In genomic region chr1:72869681-72870614, GRCm38 (mm10) we compare ENCODE assay signal across 8 mouse cellular contexts. TPM values are rescaled to one million over a fixed set of nuclear protein-coding genes. Genes with fewer than 3 reads are reported as not detected.
A peak's percentile ranks its signal among the peaks of the same experiment; 100 is the strongest.
DNase-seq lines count a peak whose midpoint lies in the region; ATAC-seq and TF ChIP-seq lines count a peak whose summit lies in the region.

No protein-coding gene starts in this region.

- no peak for TF ChIP-seq CTCF in E14TG2a.4 (conservative IDR thresholded peaks at IDR 0.05; ENCODE audit: low read length)
- no peak for TF ChIP-seq CTCF in brain, embryonic 14.5 days (IDR thresholded peaks at IDR 0.05; ENCODE audit: borderline replicate concordance, extremely low read depth, insufficient read depth, insufficient read length)
- TF ChIP-seq CTCF in lung, embryonic 14.5 days (IDR thresholded peaks at IDR 0.05; ENCODE audit: low read depth): 0 out of 2 replicates have a peak, but pooled peaks have one; percentile 3
- no peak for TF ChIP-seq CTCF in olfactory bulb, adult 2 months (IDR thresholded peaks at IDR 0.05; ENCODE audit: insufficient read depth, low read depth, low read length)

- peak overlapping the region; percentile 91 for H3K4me2 ChIP-seq in forebrain, embryonic 14.5 days (ENCODE audit: low read length)
- peak overlapping the region; percentile 87 for H3K4me2 ChIP-seq in lung, embryonic 14.5 days

- peaks cover 55% of the 10 kb centered on the region for H3K27me3 ChIP-seq in E14TG2a.4 (ENCODE audit: insufficient read depth, low read length)
- no peaks in the 10 kb centered on the region for H3K27me3 ChIP-seq in forebrain, embryonic 14.5 days (replicated peaks; ENCODE audit: control insufficient read depth, insufficient read depth, low read length)
- H3K27me3 ChIP-seq in lung, embryonic 14.5 days (ENCODE audit: insufficient read depth, low read length): peaks cover 14% of the 10 kb centered on the region

- TF ChIP-seq POLR2A in brain, embryonic 14.5 days (IDR thresholded peaks at IDR 0.05; ENCODE audit: borderline replicate concordance, extremely low read depth, insufficient read depth, insufficient read length, poor library complexity, severe bottlenecking): no peak
- TF ChIP-seq POLR2A in olfactory bulb, adult 2 months (IDR thresholded peaks at IDR 0.05; ENCODE audit: insufficient read depth, low read depth, low read length): no peak

- peak; percentile 6; the same call in 1 of the 2 replicates for ATAC-seq in forebrain, embryonic 14.5 days
- ATAC-seq in lung, embryonic 14.5 days (ENCODE audit: insufficient read depth): peak; percentile 18

- peaks cover 65% of the 10 kb centered on the region for H3K4me1 ChIP-seq in E14TG2a.4 (replicated peaks; ENCODE audit: low read depth, low read length)
- H3K4me1 ChIP-seq in forebrain, embryonic 14.5 days (ENCODE audit: control insufficient read depth, insufficient read depth, low read length): peaks cover 22% of the 10 kb centered on the region
- no peaks in the 10 kb centered on the region for H3K4me1 ChIP-seq in lung, embryonic 14.5 days (ENCODE audit: insufficient read depth)
- peaks cover 34% of the 10 kb centered on the region for H3K4me1 ChIP-seq in olfactory bulb, adult 2 months (ENCODE audit: control insufficient read depth, insufficient read depth, low read length)

- H3K4me3 ChIP-seq in E14TG2a.4 (replicated peaks; ENCODE audit: low read length): peak overlapping the region; percentile 76
- peak overlapping the region; percentile 43 for H3K4me3 ChIP-seq in forebrain, embryonic 14.5 days (ENCODE audit: low read depth, low read length)
- H3K4me3 ChIP-seq in lung, embryonic 14.5 days (ENCODE audit: low read depth, low read length): peak overlapping the region; percentile 59
- H3K4me3 ChIP-seq in olfactory bulb, adult 2 months (ENCODE audit: insufficient read depth, low read depth, low read length): peak overlapping the region; percentile 46

- peak; percentile 89 for DNase-seq in brain, embryonic 14.5 days (ENCODE audit: low read depth)
- peak; percentile 80 for DNase-seq in forebrain, embryonic 14.5 days (ENCODE audit: low spot score)
- peak; percentile 79 to 82 for DNase-seq in heart, postnatal 10 days
- DNase-seq in kidney, postnatal 25 days: peak; percentile 91 to 97
- peak; percentile 89 for DNase-seq in lung, embryonic 14.5 days
- DNase-seq in thymus, postnatal 25 days: peak; percentile 36

- intact Hi-C loops in heart, postnatal 10 days (cut with DNase I): no loop called here

- H3K27ac ChIP-seq in forebrain, embryonic 14.5 days (ENCODE audit: low read depth, low read length): peak overlapping the region; percentile 80; the same call in 1 of the 2 replicates
- H3K27ac ChIP-seq in lung, embryonic 14.5 days (ENCODE audit: low read depth): peak overlapping the region; percentile 63; the same call in 1 of the 2 replicates
- peak overlapping the region; percentile 84 for H3K27ac ChIP-seq in olfactory bulb, adult 2 months (ENCODE audit: insufficient read depth, low read depth, low read length)

- 4% methylated on average over 22 of the region's 22 CpGs for WGBS in forebrain, embryonic 14.5 days
- WGBS in lung, embryonic 14.5 days: 7% methylated on average over 22 of the region's 22 CpGs
- 9% methylated on average over 22 of the region's 22 CpGs for WGBS in olfactory bulb, adult 2 months

- H3K9me3 ChIP-seq in E14TG2a.4 (ENCODE audit: low read length): no peaks in the 10 kb centered on the region
- H3K9me3 ChIP-seq in forebrain, embryonic 14.5 days (replicated peaks; ENCODE audit: control insufficient read depth, low read length): no peaks in the 10 kb centered on the region
- H3K9me3 ChIP-seq in lung, embryonic 14.5 days (ENCODE audit: low read depth, low read length): no peaks in the 10 kb centered on the region

- H3K36me3 ChIP-seq in E14TG2a.4 (ENCODE audit: insufficient read depth, low read length): no peaks in the 10 kb centered on the region
- H3K36me3 ChIP-seq in forebrain, embryonic 14.5 days (ENCODE audit: control insufficient read depth, insufficient read depth, low read length): no peaks in the 10 kb centered on the region
- H3K36me3 ChIP-seq in lung, embryonic 14.5 days (ENCODE audit: insufficient read depth): peaks cover 10% of the 10 kb centered on the region

- peak overlapping the region; percentile 66 for H3K9ac ChIP-seq in forebrain, embryonic 14.5 days (ENCODE audit: low read length)
- H3K9ac ChIP-seq in lung, embryonic 14.5 days: peak overlapping the region; percentile 27

RNA-seq across cellular contexts. Expression of gene Igfbp5, which starts 4.7 kb away (rescaled TPM):
- polyA plus RNA-seq in brain, embryonic 14.5 days (2012; rRNA removed): 31.0 and 73.8 TPM in 2 replicates
- 17.9 and 19.7 TPM in 2 replicates for polyA plus RNA-seq in forebrain, embryonic 14.5 days (2014; fragmentation: Nextera tagmentation; extraction: Ambion mirVana)
- 100 to 1,000 TPM; 152 to 192 TPM for total RNA-seq in heart, postnatal 10 days (2021)
- 48.5 and 51.8 TPM in 2 replicates for polyA plus RNA-seq in lung, embryonic 14.5 days (2014; fragmentation: Nextera tagmentation; extraction: Ambion mirVana)
- 101 and 111 TPM in 2 replicates for polyA plus RNA-seq in olfactory bulb, adult 2 months (2012; ENCODE audit: insufficient read depth, insufficient read length, low replicate concordance, missing spikeins)

RNA-seq across cellular contexts. Expression of gene Igfbp2, which starts 45.6 kb away (rescaled TPM):
- polyA plus RNA-seq in brain, embryonic 14.5 days (2012; rRNA removed): 328 and 384 TPM in 2 replicates
- 384 and 410 TPM in 2 replicates for polyA plus RNA-seq in forebrain, embryonic 14.5 days (2014; fragmentation: Nextera tagmentation; extraction: Ambion mirVana)
- 1 to 10 TPM in 1 of 2 experiments, under 1 TPM in 1; 0.86 to 2.1 TPM for total RNA-seq in heart, postnatal 10 days (2021)
- polyA plus RNA-seq in lung, embryonic 14.5 days (2014; fragmentation: Nextera tagmentation; extraction: Ambion mirVana): 321 and 352 TPM in 2 replicates
- not detected in 2 replicates for polyA plus RNA-seq in olfactory bulb, adult 2 months (2012; ENCODE audit: insufficient read depth, insufficient read length, low replicate concordance, missing spikeins)

Comparison
In these comparisons a context has a peak if more than half of its experiments do, and no peak if none do; other contexts are left out.
1. Peak in every context shown above with its lines: DNase-seq, ATAC-seq, H3K4me3 ChIP-seq and H3K27ac ChIP-seq.
2. DNase-seq: peak in every context shown above with its lines; median percentile 94 in kidney, postnatal 25 days; 89 in brain, embryonic 14.5 days; 89 in lung, embryonic 14.5 days; 80 in heart, postnatal 10 days; 80 in forebrain, embryonic 14.5 days; 36 in thymus, postnatal 25 days.
3. RNA of gene Igfbp2, which starts 45.6 kb away (polyA plus RNA-seq): 328 to 384 TPM in brain, embryonic 14.5 days, 384 to 410 TPM in forebrain, embryonic 14.5 days and 321 to 352 TPM in lung, embryonic 14.5 days; not detected in olfactory bulb, adult 2 months; every median in the first group is over 100 times any median in the second.